Mouse (Mus musculus): ENCODE measurements around the gene Hhat. TPM values are rescaled to one million over a fixed set of nuclear protein-coding genes. Genes with fewer than 3 reads are reported as not detected.

Gene Hhat
- total RNA-seq, 2 experiments from 2014 or later: 0.99 to 1.1 TPM

- no peak for ATAC-seq (ENCODE audit: poor library complexity, severe bottlenecking)
These were observed 14.3 kb upstream of the Hhat start for GRCm38 (mm10) chr1:192785046-192785961.

- ATAC-seq (ENCODE audit: poor library complexity, severe bottlenecking): no peak
These were observed 13.4 kb upstream of the Hhat start for GRCm38 (mm10) chr1:192784374-192784773.

- ATAC-seq (ENCODE audit: poor library complexity, severe bottlenecking): no peak
These were observed 10.2 kb upstream of the Hhat start for GRCm38 (mm10) chr1:192781256-192781655.

- peak; percentile 87 for ATAC-seq (ENCODE audit: poor library complexity, severe bottlenecking)
These were observed 8.0 kb upstream of the Hhat start for GRCm38 (mm10) chr1:192778869-192779514.

GRCm38 (mm10) chr1:192778206-192778605 is 7.2 kb upstream of the Hhat start:
- ATAC-seq (ENCODE audit: poor library complexity, severe bottlenecking): no peak

GRCm38 (mm10) chr1:192770130-192770494 is 911 bp downstream of the Hhat start:
- ATAC-seq (ENCODE audit: poor library complexity, severe bottlenecking): peak; percentile 6; the same call in 1 of the 2 replicates

- ATAC-seq (ENCODE audit: poor library complexity, severe bottlenecking): no peak
These were observed 5.5 kb downstream of the Hhat start for GRCm38 (mm10) chr1:192765531-192765930.

GRCm38 (mm10) chr1:192764547-192764946 is 6.5 kb downstream of the Hhat start:
- ATAC-seq (ENCODE audit: poor library complexity, severe bottlenecking): no peak

- peak; percentile 86 for ATAC-seq (ENCODE audit: poor library complexity, severe bottlenecking)
These were observed 7.8 kb downstream of the Hhat start for GRCm38 (mm10) chr1:192762946-192763933.

GRCm38 (mm10) chr1:192756674-192757073 is 14.3 kb downstream of the Hhat start:
- no peak for ATAC-seq (ENCODE audit: poor library complexity, severe bottlenecking)

- no peak for ATAC-seq (ENCODE audit: poor library complexity, severe bottlenecking)
These were observed 15.1 kb downstream of the Hhat start for GRCm38 (mm10) chr1:192755685-192756606.

GRCm38 (mm10) chr1:192755246-192755645 is 15.8 kb downstream of the Hhat start:
- ATAC-seq (ENCODE audit: poor library complexity, severe bottlenecking): no peak

GRCm38 (mm10) chr1:192754268-192754667 is 16.8 kb downstream of the Hhat start:
- ATAC-seq (ENCODE audit: poor library complexity, severe bottlenecking): no peak

GRCm38 (mm10) chr1:192752659-192753601 is 18.1 kb downstream of the Hhat start:
- ATAC-seq (ENCODE audit: poor library complexity, severe bottlenecking): peak; percentile 89

- no peak for ATAC-seq (ENCODE audit: poor library complexity, severe bottlenecking)
These were observed 21.0 kb downstream of the Hhat start for GRCm38 (mm10) chr1:192750042-192750437.

GRCm38 (mm10) chr1:192749270-192750041 is 21.6 kb downstream of the Hhat start:
- no peak for ATAC-seq (ENCODE audit: poor library complexity, severe bottlenecking)

GRCm38 (mm10) chr1:192746201-192746600 is 24.8 kb downstream of the Hhat start:
- 0 out of 2 replicates have a peak, but pooled peaks have one; percentile 1 for ATAC-seq (ENCODE audit: poor library complexity, severe bottlenecking)

All from megakaryocyte, adult 5-6 weeks (primary cell).